Mouse (Mus musculus): ENCODE measurements around the gene Slc24a4. TPM values are rescaled to one million over a fixed set of nuclear protein-coding genes. Genes with fewer than 3 reads are reported as not detected.
A peak's percentile ranks its signal among the peaks of the same experiment; 100 is the strongest.

Gene Slc24a4
- polyA plus RNA-seq, 1 experiment from 2014 or later: 0.38 TPM

GRCm38 (mm10) chr12:102296967-102297366 lies 168.4 kb downstream of the Slc24a4 start:
- Histone ChIP-seq H3K27ac (ENCODE audit: low read length) (no peak overlapping the region), H3K27me3 (ENCODE audit: control insufficient read depth, insufficient read depth, low read depth, low read length) (no peaks in the 10 kb centered on the region), H3K9me3 (replicated peaks; ENCODE audit: control insufficient read depth, low read length) (no peaks in the 10 kb centered on the region), H3K9ac (ENCODE audit: low read depth, low read length) (no peak overlapping the region), H3K4me2 (ENCODE audit: low read depth, low read length) (no peak overlapping the region), H3K4me1 (ENCODE audit: control insufficient read depth, low read depth, low read length) (peaks cover 26% of the 10 kb centered on the region), H3K36me3 (ENCODE audit: control insufficient read depth, insufficient read depth) (no peaks in the 10 kb centered on the region), H3K4me3 (ENCODE audit: low read depth, low read length) (no peak overlapping the region)
- 44% methylated on average over 4 of the region's 4 CpGs for WGBS (ENCODE audit: insufficient replicate concordance)
- ATAC-seq (ENCODE audit: low read depth): no peak

DNA sequence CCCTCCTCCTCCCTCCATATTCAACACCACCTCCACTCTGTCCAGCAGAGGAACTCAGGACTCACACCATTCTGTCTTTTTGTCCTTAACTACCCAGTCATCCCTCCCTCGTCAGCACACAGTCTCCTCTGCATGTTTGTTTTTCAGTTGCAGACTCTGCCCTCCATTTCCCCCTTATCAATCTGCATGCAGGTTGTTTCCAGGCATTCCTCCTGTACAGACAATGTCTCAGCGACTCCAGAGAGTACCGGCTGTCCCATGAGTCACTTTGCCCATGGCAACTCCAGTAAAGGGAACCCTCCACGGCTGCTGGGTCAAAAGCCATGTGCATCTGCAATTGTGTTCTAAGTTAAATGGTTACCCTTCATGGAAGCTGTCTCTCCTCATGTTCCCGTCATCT lies 170.7 kb downstream of the Slc24a4 start:
- Histone ChIP-seq H3K4me2 (ENCODE audit: low read depth, low read length) (no peak overlapping the region), H3K9me3 (replicated peaks; ENCODE audit: control insufficient read depth, low read length) (no peaks in the 10 kb centered on the region), H3K4me1 (ENCODE audit: control insufficient read depth, low read depth, low read length) (peaks cover 39% of the 10 kb centered on the region), H3K36me3 (ENCODE audit: control insufficient read depth, insufficient read depth) (no peaks in the 10 kb centered on the region), H3K4me3 (ENCODE audit: low read depth, low read length) (no peak overlapping the region), H3K27ac (ENCODE audit: low read length) (0 out of 2 replicates have a peak overlapping the region, but pooled peaks have one; percentile 0), H3K27me3 (ENCODE audit: control insufficient read depth, insufficient read depth, low read depth, low read length) (no peaks in the 10 kb centered on the region), H3K9ac (ENCODE audit: low read depth, low read length) (no peak overlapping the region)
- WGBS (ENCODE audit: insufficient replicate concordance): 19% methylated on average over 5 of the region's 5 CpGs
- peak; percentile 63 for ATAC-seq (ENCODE audit: low read depth)

- no peak overlapping the region for H3K9ac ChIP-seq (ENCODE audit: low read depth, low read length)
- H3K27ac ChIP-seq (ENCODE audit: low read length): no peak overlapping the region
- WGBS (ENCODE audit: insufficient replicate concordance): 27% methylated on average over 1 of the region's 1 CpGs
- no peak overlapping the region for H3K4me3 ChIP-seq (ENCODE audit: low read depth, low read length)
- H3K27me3 ChIP-seq (ENCODE audit: control insufficient read depth, insufficient read depth, low read depth, low read length): no peaks in the 10 kb centered on the region
- no peaks in the 10 kb centered on the region for H3K9me3 ChIP-seq (replicated peaks; ENCODE audit: control insufficient read depth, low read length)
- no peaks in the 10 kb centered on the region for H3K36me3 ChIP-seq (ENCODE audit: control insufficient read depth, insufficient read depth)
- peaks cover 40% of the 10 kb centered on the region for H3K4me1 ChIP-seq (ENCODE audit: control insufficient read depth, low read depth, low read length)
- no peak for ATAC-seq (ENCODE audit: low read depth)
- H3K4me2 ChIP-seq (ENCODE audit: low read depth, low read length): no peak overlapping the region
Measured at GRCm38 (mm10) chr12:102301585-102301984, 173.1 kb downstream of the Slc24a4 start.

GRCm38 (mm10) chr12:102302322-102302721 lies 173.8 kb downstream of the Slc24a4 start:
- Histone ChIP-seq H3K4me1 (ENCODE audit: control insufficient read depth, low read depth, low read length) (peaks cover 34% of the 10 kb centered on the region), H3K36me3 (ENCODE audit: control insufficient read depth, insufficient read depth) (no peaks in the 10 kb centered on the region), H3K9me3 (replicated peaks; ENCODE audit: control insufficient read depth, low read length) (no peaks in the 10 kb centered on the region), H3K27me3 (ENCODE audit: control insufficient read depth, insufficient read depth, low read depth, low read length) (no peaks in the 10 kb centered on the region), H3K9ac (ENCODE audit: low read depth, low read length) (no peak overlapping the region), H3K27ac (ENCODE audit: low read length) (no peak overlapping the region), H3K4me3 (ENCODE audit: low read depth, low read length) (no peak overlapping the region), H3K4me2 (ENCODE audit: low read depth, low read length) (no peak overlapping the region)
- WGBS (ENCODE audit: insufficient replicate concordance): 45% methylated on average over 9 of the region's 9 CpGs
- no peak for ATAC-seq (ENCODE audit: low read depth)

GRCm38 (mm10) chr12:102302831-102303351 lies 174.4 kb downstream of the Slc24a4 start:
- no peak for ATAC-seq (ENCODE audit: low read depth)
- H3K4me1 ChIP-seq (ENCODE audit: control insufficient read depth, low read depth, low read length): peaks cover 37% of the 10 kb centered on the region

DNA sequence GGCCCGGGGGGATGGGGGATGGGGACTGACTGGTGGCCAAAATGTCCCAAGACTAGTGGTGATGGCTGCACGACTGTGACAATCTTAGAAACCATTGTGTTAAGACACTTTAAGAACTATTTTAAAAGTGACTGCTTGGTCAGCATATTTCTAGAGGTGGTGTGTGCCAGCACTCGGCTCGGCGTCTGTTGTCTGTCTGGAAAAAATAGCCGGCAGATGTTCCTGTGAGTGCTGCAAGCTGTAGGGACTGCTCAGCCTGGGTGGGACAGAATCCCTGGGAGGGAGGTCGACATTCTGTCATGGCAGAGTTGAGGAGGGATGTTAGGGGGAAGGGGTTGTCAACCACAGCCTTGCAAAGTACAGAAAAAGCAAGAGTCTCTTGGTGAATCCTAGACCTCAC lies 175.3 kb downstream of the Slc24a4 start:
- H3K4me2 ChIP-seq (ENCODE audit: low read depth, low read length): no peak overlapping the region
- no peak overlapping the region for H3K9ac ChIP-seq (ENCODE audit: low read depth, low read length)
- H3K4me3 ChIP-seq (ENCODE audit: low read depth, low read length): no peak overlapping the region
- no peak overlapping the region for H3K27ac ChIP-seq (ENCODE audit: low read length)
- ATAC-seq (ENCODE audit: low read depth): no peak
- no peaks in the 10 kb centered on the region for H3K9me3 ChIP-seq (replicated peaks; ENCODE audit: control insufficient read depth, low read length)
- H3K4me1 ChIP-seq (ENCODE audit: control insufficient read depth, low read depth, low read length): peaks cover 44% of the 10 kb centered on the region
- H3K27me3 ChIP-seq (ENCODE audit: control insufficient read depth, insufficient read depth, low read depth, low read length): no peaks in the 10 kb centered on the region
- no peaks in the 10 kb centered on the region for H3K36me3 ChIP-seq (ENCODE audit: control insufficient read depth, insufficient read depth)
- WGBS (ENCODE audit: insufficient replicate concordance): 46% methylated on average over 7 of the region's 7 CpGs

More at GRCm38 (mm10) chr12:102302831-102303351, 174.4 kb downstream of the Slc24a4 start:
- Histone ChIP-seq H3K4me2 (ENCODE audit: low read depth, low read length) (no peak overlapping the region), H3K4me3 (ENCODE audit: low read depth, low read length) (no peak overlapping the region), H3K9ac (ENCODE audit: low read depth, low read length) (no peak overlapping the region), H3K9me3 (replicated peaks; ENCODE audit: control insufficient read depth, low read length) (no peaks in the 10 kb centered on the region), H3K36me3 (ENCODE audit: control insufficient read depth, insufficient read depth) (no peaks in the 10 kb centered on the region), H3K27ac (ENCODE audit: low read length) (no peak overlapping the region), H3K27me3 (ENCODE audit: control insufficient read depth, insufficient read depth, low read depth, low read length) (no peaks in the 10 kb centered on the region)
- 38% methylated on average over 4 of the region's 4 CpGs for WGBS (ENCODE audit: insufficient replicate concordance)

GRCm38 (mm10) chr12:102305069-102305836 lies 176.7 kb downstream of the Slc24a4 start:
- Histone ChIP-seq H3K36me3 (ENCODE audit: control insufficient read depth, insufficient read depth) (no peaks in the 10 kb centered on the region), H3K4me2 (ENCODE audit: low read depth, low read length) (no peak overlapping the region), H3K27me3 (ENCODE audit: control insufficient read depth, insufficient read depth, low read depth, low read length) (no peaks in the 10 kb centered on the region), H3K9me3 (replicated peaks; ENCODE audit: control insufficient read depth, low read length) (no peaks in the 10 kb centered on the region), H3K4me1 (ENCODE audit: control insufficient read depth, low read depth, low read length) (peaks cover 50% of the 10 kb centered on the region), H3K27ac (ENCODE audit: low read length) (peak overlapping the region; percentile 62), H3K9ac (ENCODE audit: low read depth, low read length) (no peak overlapping the region), H3K4me3 (ENCODE audit: low read depth, low read length) (no peak overlapping the region)
- WGBS (ENCODE audit: insufficient replicate concordance): 44% methylated on average over 10 of the region's 10 CpGs
- peak; percentile 77 for ATAC-seq (ENCODE audit: low read depth)

DNA sequence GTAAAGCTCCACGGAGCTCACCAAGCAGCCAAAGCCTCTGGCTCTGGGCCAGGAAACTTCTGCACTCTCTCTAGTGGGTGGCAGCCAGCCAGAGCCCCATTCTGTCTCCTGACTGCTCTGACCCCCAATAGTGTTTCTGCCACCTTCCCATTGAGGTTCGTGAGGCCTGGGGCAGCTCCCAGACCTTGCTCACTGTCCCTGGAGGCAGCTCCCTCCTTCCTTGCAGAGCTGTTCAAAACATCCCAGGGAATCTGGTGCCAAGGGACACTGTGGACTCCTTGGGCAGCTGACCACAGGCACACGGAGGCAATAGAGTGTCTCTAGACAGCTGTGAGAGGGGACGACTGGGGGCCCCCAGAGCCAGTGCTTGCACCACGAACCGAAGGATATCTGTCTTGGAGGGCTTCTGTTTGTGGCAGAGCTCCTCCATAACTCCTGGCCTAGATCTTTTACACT lies 179.5 kb downstream of the Slc24a4 start:
- peak overlapping the region; percentile 56 for H3K27ac ChIP-seq (ENCODE audit: low read length)
- no peak overlapping the region for H3K4me2 ChIP-seq (ENCODE audit: low read depth, low read length)
- peaks cover 39% of the 10 kb centered on the region for H3K4me1 ChIP-seq (ENCODE audit: control insufficient read depth, low read depth, low read length)
- 37% methylated on average over 6 of the region's 6 CpGs for WGBS (ENCODE audit: insufficient replicate concordance)
- no peaks in the 10 kb centered on the region for H3K27me3 ChIP-seq (ENCODE audit: control insufficient read depth, insufficient read depth, low read depth, low read length)
- 0 out of 2 replicates have a peak, but pooled peaks have one; percentile 8 for ATAC-seq (ENCODE audit: low read depth)
- no peak overlapping the region for H3K4me3 ChIP-seq (ENCODE audit: low read depth, low read length)
- H3K9ac ChIP-seq (ENCODE audit: low read depth, low read length): no peak overlapping the region
- H3K9me3 ChIP-seq (replicated peaks; ENCODE audit: control insufficient read depth, low read length): no peaks in the 10 kb centered on the region
- H3K36me3 ChIP-seq (ENCODE audit: control insufficient read depth, insufficient read depth): peaks cover 2% of the 10 kb centered on the region; the same call in 1 of the 2 replicates

DNA sequence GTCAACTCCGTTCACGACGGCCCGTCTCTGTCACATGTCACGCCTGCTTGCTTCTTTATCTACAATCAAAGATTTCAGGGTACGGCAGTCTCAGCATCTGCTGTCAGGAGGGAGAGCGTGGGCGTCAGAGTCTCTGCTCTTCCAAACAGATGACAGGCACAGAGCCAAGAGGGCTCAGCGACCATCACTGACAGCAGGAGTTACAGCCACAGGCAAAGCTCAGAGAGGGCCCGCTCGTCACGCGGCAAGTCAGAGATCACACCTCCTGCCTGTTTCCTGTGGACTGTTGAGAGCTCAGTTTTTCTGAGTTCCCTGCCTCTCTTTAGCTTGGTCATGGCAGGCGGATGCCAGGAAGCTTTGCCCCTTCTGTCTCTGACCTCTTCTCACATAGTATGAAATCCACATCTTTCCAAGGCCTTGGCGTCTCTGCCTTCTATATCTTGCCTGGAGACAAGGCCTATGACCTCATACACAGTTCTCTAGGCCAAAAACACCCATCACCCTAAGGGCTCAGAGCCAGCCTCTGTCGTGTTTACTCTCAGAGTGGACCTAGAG lies 180.0 kb downstream of the Slc24a4 start:
- Histone ChIP-seq H3K4me2 (ENCODE audit: low read depth, low read length) (no peak overlapping the region), H3K9me3 (replicated peaks; ENCODE audit: control insufficient read depth, low read length) (no peaks in the 10 kb centered on the region), H3K4me3 (ENCODE audit: low read depth, low read length) (no peak overlapping the region), H3K27ac (ENCODE audit: low read length) (peak overlapping the region; percentile 59), H3K4me1 (ENCODE audit: control insufficient read depth, low read depth, low read length) (peaks cover 34% of the 10 kb centered on the region), H3K27me3 (ENCODE audit: control insufficient read depth, insufficient read depth, low read depth, low read length) (no peaks in the 10 kb centered on the region), H3K36me3 (ENCODE audit: control insufficient read depth, insufficient read depth) (peaks cover 7% of the 10 kb centered on the region), H3K9ac (ENCODE audit: low read depth, low read length) (no peak overlapping the region)
- WGBS (ENCODE audit: insufficient replicate concordance): 36% methylated on average over 16 of the region's 16 CpGs
- peak; percentile 57 for ATAC-seq (ENCODE audit: low read depth)
